Mouse (Mus musculus): ENCODE measurements at regions not wholly inside any gene's neighbourhood (a gene's known extent, or its start where the extent isn't known, plus 50 kb on each side); places are given as distances from the start of the nearest gene placed in this dataset.
"Not testable (repeated sequence)": the region's sequence is repeated elsewhere in the genome, so short reads cannot be mapped to it uniquely, and the experiment has no call there.

GRCm38 (mm10) chr7:88680849-88681248, 250.8 kb downstream of the Rab38 start:
- Histone ChIP-seq H3K4me3 (replicated peaks; ENCODE audit: insufficient read depth, low read depth, low read length) (no peak overlapping the region), H3K27me3 (ENCODE audit: control insufficient read depth, insufficient read depth, low read length) (no peaks in the 10 kb centered on the region), H3K27ac (ENCODE audit: insufficient read depth, low read length) (no peak overlapping the region), H3K4me1 (ENCODE audit: control insufficient read depth, insufficient read depth, low read length) (no peaks in the 10 kb centered on the region)
- DNase-seq = no peak
- WGBS = 63% methylated on average over 2 of the region's 2 CpGs
- no peak for TF ChIP-seq CTCF (IDR thresholded peaks at IDR 0.05; ENCODE audit: borderline replicate concordance, insufficient read depth, low read depth, low read length)
- TF ChIP-seq POLR2A (IDR thresholded peaks at IDR 0.05; ENCODE audit: borderline replicate concordance, insufficient read depth, low read length) = no peak

DNA sequence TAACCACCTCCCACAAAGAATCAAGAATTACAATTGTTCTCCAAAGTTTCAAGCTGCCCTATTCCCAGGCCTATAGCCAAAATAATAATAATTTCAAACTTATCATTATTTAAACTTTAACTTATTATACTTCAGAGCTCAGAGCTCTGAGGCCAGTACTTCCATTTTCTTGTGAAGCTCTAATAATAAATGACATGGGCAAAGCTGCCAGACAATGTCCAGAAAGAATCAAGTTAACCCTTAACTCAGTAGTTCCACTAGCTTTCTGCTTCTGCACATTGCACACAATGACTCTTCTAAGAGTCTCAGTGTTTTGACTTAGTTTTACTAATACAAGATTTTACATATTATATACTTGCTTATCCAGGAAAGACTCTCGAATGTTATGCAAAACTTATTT, 291.0 kb downstream of the Rab38 start:
- DNase-seq; H3K4me1 ChIP-seq (ENCODE audit: control insufficient read depth, insufficient read depth, low read length); H3K27ac ChIP-seq (ENCODE audit: insufficient read depth, low read length); H3K27me3 ChIP-seq (ENCODE audit: control insufficient read depth, insufficient read depth, low read length); H3K4me3 ChIP-seq (replicated peaks; ENCODE audit: insufficient read depth, low read depth, low read length): not testable (repeated sequence)
- WGBS = 61% methylated on average over 1 of the region's 1 CpGs

GRCm38 (mm10) chr7:88734506-88734905, 304.4 kb downstream of the Rab38 start:
- Histone ChIP-seq H3K4me3 (replicated peaks; ENCODE audit: insufficient read depth, low read depth, low read length) (no peak overlapping the region), H3K27me3 (ENCODE audit: control insufficient read depth, insufficient read depth, low read length) (no peaks in the 10 kb centered on the region), H3K4me1 (ENCODE audit: control insufficient read depth, insufficient read depth, low read length) (no peaks in the 10 kb centered on the region), H3K27ac (ENCODE audit: insufficient read depth, low read length) (no peak overlapping the region)
- WGBS = 72% methylated on average over 4 of the region's 4 CpGs
- TF ChIP-seq POLR2A (IDR thresholded peaks at IDR 0.05; ENCODE audit: borderline replicate concordance, insufficient read depth, low read length) (no peak), CTCF (IDR thresholded peaks at IDR 0.05; ENCODE audit: borderline replicate concordance, insufficient read depth, low read depth, low read length) (no peak)
- DNase-seq = no peak

GRCm38 (mm10) chr7:88735768-88736167, 305.7 kb downstream of the Rab38 start:
- TF ChIP-seq CTCF (IDR thresholded peaks at IDR 0.05; ENCODE audit: borderline replicate concordance, insufficient read depth, low read depth, low read length) (no peak), POLR2A (IDR thresholded peaks at IDR 0.05; ENCODE audit: borderline replicate concordance, insufficient read depth, low read length) (no peak)
- no peak overlapping the region for H3K4me3 ChIP-seq (replicated peaks; ENCODE audit: insufficient read depth, low read depth, low read length)
- no peaks in the 10 kb centered on the region for H3K4me1 ChIP-seq (ENCODE audit: control insufficient read depth, insufficient read depth, low read length)
- H3K27me3 ChIP-seq (ENCODE audit: control insufficient read depth, insufficient read depth, low read length) = no peaks in the 10 kb centered on the region
- DNase-seq = no peak
- no peak overlapping the region for H3K27ac ChIP-seq (ENCODE audit: insufficient read depth, low read length)

- Histone ChIP-seq H3K27ac (ENCODE audit: insufficient read depth, low read length) (no peak overlapping the region), H3K27me3 (ENCODE audit: control insufficient read depth, insufficient read depth, low read length) (no peaks in the 10 kb centered on the region), H3K4me3 (replicated peaks; ENCODE audit: insufficient read depth, low read depth, low read length) (no peak overlapping the region), H3K4me1 (ENCODE audit: control insufficient read depth, insufficient read depth, low read length) (no peaks in the 10 kb centered on the region)
- TF ChIP-seq CTCF (IDR thresholded peaks at IDR 0.05; ENCODE audit: borderline replicate concordance, insufficient read depth, low read depth, low read length) = no peak
- no peak for TF ChIP-seq POLR2A (IDR thresholded peaks at IDR 0.05; ENCODE audit: borderline replicate concordance, insufficient read depth, low read length)
- no peak for DNase-seq
Measured at GRCm38 (mm10) chr7:88777371-88777770, 347.3 kb downstream of the Rab38 start.

DNA sequence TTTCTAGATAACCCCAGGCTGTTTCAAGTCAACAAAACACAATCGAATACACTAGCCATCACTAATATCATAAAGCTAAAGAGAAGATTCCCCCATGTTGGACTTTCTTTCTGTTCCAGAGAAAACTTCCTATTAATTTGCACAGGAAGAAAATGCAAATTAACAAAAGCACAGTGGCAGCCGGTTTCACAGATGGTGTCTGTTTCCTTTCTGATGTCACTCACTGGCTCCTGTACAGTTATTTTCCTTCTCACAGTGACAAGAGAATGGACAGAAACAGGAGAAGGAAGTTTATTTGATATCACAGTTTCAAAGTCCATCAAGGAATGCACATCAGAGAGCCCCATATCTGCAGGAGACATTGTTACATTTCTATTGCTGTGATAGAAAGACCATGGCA, 352.8 kb downstream of the Rab38 start:
- WGBS = 69% methylated on average over 2 of the region's 2 CpGs
- Histone ChIP-seq H3K4me1 (ENCODE audit: control insufficient read depth, insufficient read depth, low read length) (no peaks in the 10 kb centered on the region), H3K27ac (ENCODE audit: insufficient read depth, low read length) (no peak overlapping the region), H3K27me3 (ENCODE audit: control insufficient read depth, insufficient read depth, low read length) (no peaks in the 10 kb centered on the region), H3K4me3 (replicated peaks; ENCODE audit: insufficient read depth, low read depth, low read length) (no peak overlapping the region)
- TF ChIP-seq CTCF (IDR thresholded peaks at IDR 0.05; ENCODE audit: borderline replicate concordance, insufficient read depth, low read depth, low read length) (no peak), POLR2A (IDR thresholded peaks at IDR 0.05; ENCODE audit: borderline replicate concordance, insufficient read depth, low read length) (no peak)
- peak in 1 of 2 experiments; percentile 21 for DNase-seq

- H3K27me3 ChIP-seq (ENCODE audit: control insufficient read depth, insufficient read depth, low read length) = no peaks in the 10 kb centered on the region
- whole genome bisulfite sequencing = 68% methylated on average over 3 of the region's 3 CpGs
- H3K4me3 ChIP-seq (replicated peaks; ENCODE audit: insufficient read depth, low read depth, low read length) = no peak overlapping the region
- no peaks in the 10 kb centered on the region for H3K4me1 ChIP-seq (ENCODE audit: control insufficient read depth, insufficient read depth, low read length)
- no peak overlapping the region for H3K27ac ChIP-seq (ENCODE audit: insufficient read depth, low read length)
- DNase-seq = no peak
- TF ChIP-seq POLR2A (IDR thresholded peaks at IDR 0.05; ENCODE audit: borderline replicate concordance, insufficient read depth, low read length) (no peak), CTCF (IDR thresholded peaks at IDR 0.05; ENCODE audit: borderline replicate concordance, insufficient read depth, low read depth, low read length) (no peak)
Measured at GRCm38 (mm10) chr7:88808175-88808574, 378.1 kb downstream of the Rab38 start.

DNA sequence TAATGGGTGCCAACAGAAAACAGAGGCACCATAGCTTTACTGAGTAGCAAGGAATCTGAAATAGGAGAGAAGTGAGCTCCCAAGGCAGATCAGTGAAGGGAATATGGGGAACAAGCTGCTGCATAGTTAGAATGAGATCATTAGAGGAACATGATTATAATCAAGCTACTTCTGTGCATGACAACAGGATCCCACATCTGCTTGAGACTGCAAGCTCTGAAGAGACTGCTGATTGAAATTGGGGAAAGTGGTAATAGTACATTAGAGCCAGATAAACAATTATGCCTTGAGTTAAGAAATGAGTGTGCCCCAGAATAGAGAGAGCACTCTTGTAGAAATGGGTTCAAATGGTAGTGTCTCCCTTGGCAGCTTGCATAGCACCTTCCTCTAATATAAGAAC, 380.1 kb downstream of the Rab38 start:
- H3K27ac ChIP-seq (ENCODE audit: insufficient read depth, low read length) = no peak overlapping the region
- no peak overlapping the region for H3K4me3 ChIP-seq (replicated peaks; ENCODE audit: insufficient read depth, low read depth, low read length)
- TF ChIP-seq POLR2A (IDR thresholded peaks at IDR 0.05; ENCODE audit: borderline replicate concordance, insufficient read depth, low read length) (no peak), CTCF (IDR thresholded peaks at IDR 0.05; ENCODE audit: borderline replicate concordance, insufficient read depth, low read depth, low read length) (no peak)
- no peaks in the 10 kb centered on the region for H3K27me3 ChIP-seq (ENCODE audit: control insufficient read depth, insufficient read depth, low read length)
- no peaks in the 10 kb centered on the region for H3K4me1 ChIP-seq (ENCODE audit: control insufficient read depth, insufficient read depth, low read length)
- DNase-seq = no peak

GRCm38 (mm10) chr7:88820204-88820603, 390.1 kb downstream of the Rab38 start:
- DNase-seq = peak in 1 of 2 experiments; percentile 37

More at GRCm38 (mm10) chr7:88820204-88820603, 390.1 kb downstream of the Rab38 start:
- 52% methylated on average over 3 of the region's 3 CpGs for WGBS
- Histone ChIP-seq H3K27ac (ENCODE audit: insufficient read depth, low read length) (no peak overlapping the region), H3K4me3 (replicated peaks; ENCODE audit: insufficient read depth, low read depth, low read length) (no peak overlapping the region), H3K27me3 (ENCODE audit: control insufficient read depth, insufficient read depth, low read length) (no peaks in the 10 kb centered on the region), H3K4me1 (ENCODE audit: control insufficient read depth, insufficient read depth, low read length) (no peaks in the 10 kb centered on the region)
- no peak for TF ChIP-seq POLR2A (IDR thresholded peaks at IDR 0.05; ENCODE audit: borderline replicate concordance, insufficient read depth, low read length)
- TF ChIP-seq CTCF (IDR thresholded peaks at IDR 0.05; ENCODE audit: borderline replicate concordance, insufficient read depth, low read depth, low read length) = no peak
